Mouse (Mus musculus) thymus, postnatal 14 days (tissue): Measurements from ENCODE around the gene Gm29554.
"Not testable (repeated sequence)": the region's sequence is repeated elsewhere in the genome, so short reads cannot be mapped to it uniquely, and the experiment has no call there.

ENCODE experiments used
- DNase-seq: peaks from one replicate; pipeline ENCODE4 v3.0.0; 2021

Gene Gm29554

DNA sequence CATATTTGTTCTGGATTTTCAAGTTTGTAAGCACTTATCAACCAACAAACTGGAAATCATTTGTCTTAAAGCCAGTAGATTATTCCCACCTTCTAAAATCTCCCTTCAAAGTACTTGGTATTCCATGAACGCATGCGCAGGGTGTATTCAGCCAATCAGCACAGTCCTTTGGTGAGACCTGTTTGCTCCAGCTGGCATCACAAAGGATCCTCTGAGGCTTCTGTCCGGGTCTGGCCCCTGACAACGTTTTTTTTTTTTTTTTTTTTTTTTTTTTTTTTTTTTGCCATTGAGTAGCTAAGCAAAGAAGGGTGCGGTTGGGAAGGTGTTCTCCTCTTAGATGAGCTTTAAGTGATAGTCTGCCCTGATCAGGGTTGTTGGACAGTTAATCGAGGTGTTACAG, at the start of gene Gm29554:
Gene Gm29554, plus strand, starts transcription at position 301 of the 400 bp plus-strand sequence.
- not testable (repeated sequence) for DNase-seq
